Mouse (Mus musculus) intestine, embryonic 14.5 days (tissue): ENCODE measurements around the gene Slc39a11. TPM values are rescaled to one million over a fixed set of nuclear protein-coding genes. Genes with fewer than 3 reads are reported as not detected.

Experiments
- ATAC-seq: fragments of 200-750 bp; cut with Nextera tagmentation; replicated peaks from 2 replicates; pipeline ENCODE4 v1.8.0; 2017; ENCODE audit warnings: low read depth, moderate number of reproducible peaks, moderate TSS enrichment, moderate library complexity; ENCODE audit not compliant: low FRiP score, low TSS enrichment
- DNase-seq: peaks from one replicate; pipeline ENCODE4 v3.0.0-alpha.2; 2018; ENCODE audit warnings: low spot score
- H3K27ac ChIP-seq: fragments of 300-500 bp; sonication (generic); 2 replicates; pipeline ENCODE4 v1.5.1; 2014; ENCODE audit warnings: low read depth, mild to moderate bottlenecking, control low read depth
- H3K27me3 ChIP-seq: fragments of 300-500 bp; sonication (generic); replicated peaks from 2 replicates; pipeline ENCODE4 v1.6.1; 2014; ENCODE audit warnings: low read length, control low read depth; ENCODE audit not compliant: control insufficient read depth, insufficient read depth
- H3K36me3 ChIP-seq: fragments of 300-500 bp; sonication (generic); 2 replicates; pipeline ENCODE4 v1.6.1; 2014; ENCODE audit warnings: low read length, control low read depth; ENCODE audit not compliant: control insufficient read depth, insufficient read depth
- H3K4me1 ChIP-seq: fragments of 300-500 bp; sonication (generic); replicated peaks from 2 replicates; pipeline ENCODE4 v1.6.1; 2014; ENCODE audit warnings: low read length, control low read depth, mixed read lengths; ENCODE audit not compliant: control insufficient read depth, insufficient read depth
- H3K4me2 ChIP-seq: fragments of 300-500 bp; sonication (generic); 2 replicates; pipeline ENCODE4 v1.6.1; 2014; ENCODE audit warnings: low read length
- H3K4me3 ChIP-seq: fragments of 300-500 bp; sonication (generic); 2 replicates; pipeline ENCODE4 v1.5.1; 2014; ENCODE audit warnings: low read depth, low read length, control low read depth, mixed read lengths
- H3K9ac ChIP-seq: fragments of 300-500 bp; sonication (generic); 2 replicates; pipeline ENCODE4 v1.6.1; 2014; ENCODE audit warnings: mild to moderate bottlenecking, low read length
- H3K9me3 ChIP-seq: fragments of 300-500 bp; sonication (generic); 2 replicates; pipeline ENCODE4 v1.6.1; 2016; ENCODE audit warnings: low read length, control low read depth; ENCODE audit not compliant: control insufficient read depth
- WGBS: fragments of 180-500 bp; shearing (Covaris S2); extraction: QIAGEN DNeasy Blood & Tissue Kit; methylation state at CpG from one replicate; pipeline ENCODE4 v1.1.7; 2014; 5-methylcytosine and 5-hydroxymethylcytosine counted together
- polyA plus RNA-seq: library from polyadenylated mRNA; unstranded; fragments of >200 nt; fragmentation: Nextera tagmentation; extraction: Ambion mirVana; gene quantifications from 2 replicates; pipeline ENCODE4 v1.2.1, GENCODE M21; 2014

The Slc39a11 gene
- polyA plus RNA-seq, 1 experiment from 2014 or later = 24.0 TPM

DNA sequence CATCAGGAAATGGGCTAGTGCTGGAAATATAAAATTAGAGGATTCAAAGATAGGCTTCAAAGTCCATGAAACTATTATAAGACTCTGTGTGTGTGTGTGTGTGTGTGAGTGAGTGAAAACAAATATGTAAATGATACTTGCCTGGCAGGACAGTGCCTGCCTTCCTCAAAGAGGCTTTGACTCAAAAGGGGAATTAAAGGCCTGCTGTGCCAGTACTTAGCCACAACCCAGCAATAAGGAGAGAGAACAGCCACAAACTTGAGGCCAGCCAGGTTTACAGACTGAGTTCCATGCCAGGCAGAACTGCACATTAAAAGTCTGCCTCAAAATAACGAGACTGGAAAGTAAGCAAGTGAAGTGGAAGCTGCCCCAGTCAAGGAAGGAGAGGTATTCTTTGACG, 27.0 kb upstream of the Slc39a11 start:
- Histone ChIP-seq H3K9ac (no peak overlapping the region), H3K27me3 (no peaks in the 10 kb centered on the region), H3K4me3 (no peak overlapping the region), H3K36me3 (peaks cover 49% of the 10 kb centered on the region), H3K27ac (no peak overlapping the region), H3K4me2 (no peak overlapping the region), H3K4me1 (peaks cover 4% of the 10 kb centered on the region; the same call in 1 of the 2 replicates), H3K9me3 (no peaks in the 10 kb centered on the region)
- DNase-seq = no peak
- ATAC-seq = no peak
- WGBS = 94% methylated on average over 2 of the region's 2 CpGs

DNA sequence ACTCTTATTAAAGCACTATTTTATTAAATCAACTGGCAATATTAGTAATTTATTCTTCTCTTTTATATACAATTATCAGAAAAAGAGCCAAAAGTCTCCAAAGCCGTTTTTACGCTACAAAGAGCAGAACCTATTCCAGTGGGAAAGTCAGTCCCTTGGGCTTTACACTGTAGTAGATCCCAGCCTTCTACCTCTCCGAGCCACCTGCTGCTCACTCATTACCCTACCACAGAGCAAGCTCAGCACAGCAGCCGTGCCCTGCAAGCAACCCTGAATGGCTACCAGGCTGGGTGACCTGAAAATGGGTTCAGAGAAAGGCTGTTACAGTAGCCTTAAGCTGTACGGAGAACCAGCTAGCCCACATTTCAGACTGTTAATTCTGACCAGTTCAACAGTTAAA, 24.7 kb upstream of the Slc39a11 start:
- Histone ChIP-seq H3K36me3 (peaks cover 64% of the 10 kb centered on the region), H3K27ac (no peak overlapping the region), H3K9me3 (no peaks in the 10 kb centered on the region), H3K9ac (no peak overlapping the region), H3K27me3 (no peaks in the 10 kb centered on the region), H3K4me3 (no peak overlapping the region), H3K4me1 (no peaks in the 10 kb centered on the region), H3K4me2 (no peak overlapping the region)
- no peak for ATAC-seq
- WGBS = 90% methylated on average over 5 of the region's 5 CpGs
- no peak for DNase-seq

DNA sequence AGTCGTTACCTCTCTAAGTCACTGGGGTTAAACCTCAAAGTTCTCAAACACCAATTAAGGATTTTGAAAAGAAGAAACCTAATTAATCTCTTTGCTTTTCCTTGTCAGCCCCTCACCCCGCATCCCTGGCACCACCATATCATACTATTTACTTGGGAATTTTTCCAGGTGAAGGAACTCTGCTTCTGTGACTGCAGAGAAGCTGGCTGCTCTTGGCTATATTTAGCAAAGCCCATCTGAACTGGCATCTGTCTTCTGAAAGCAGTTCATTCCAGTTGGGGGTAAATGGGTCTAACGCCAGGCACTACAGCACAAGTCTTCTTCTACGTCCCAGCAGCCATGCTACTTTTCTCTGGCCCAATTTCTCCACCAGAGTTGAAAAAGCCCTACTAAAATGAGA, 23.7 kb upstream of the Slc39a11 start:
- H3K27ac ChIP-seq = no peak overlapping the region
- H3K4me2 ChIP-seq = no peak overlapping the region
- H3K4me1 ChIP-seq = no peaks in the 10 kb centered on the region
- H3K9me3 ChIP-seq = no peaks in the 10 kb centered on the region
- no peak for ATAC-seq
- 92% methylated on average over 4 of the region's 4 CpGs for WGBS
- no peak for DNase-seq
- no peak overlapping the region for H3K4me3 ChIP-seq
- no peaks in the 10 kb centered on the region for H3K27me3 ChIP-seq
- peaks cover 73% of the 10 kb centered on the region for H3K36me3 ChIP-seq
- no peak overlapping the region for H3K9ac ChIP-seq

DNA sequence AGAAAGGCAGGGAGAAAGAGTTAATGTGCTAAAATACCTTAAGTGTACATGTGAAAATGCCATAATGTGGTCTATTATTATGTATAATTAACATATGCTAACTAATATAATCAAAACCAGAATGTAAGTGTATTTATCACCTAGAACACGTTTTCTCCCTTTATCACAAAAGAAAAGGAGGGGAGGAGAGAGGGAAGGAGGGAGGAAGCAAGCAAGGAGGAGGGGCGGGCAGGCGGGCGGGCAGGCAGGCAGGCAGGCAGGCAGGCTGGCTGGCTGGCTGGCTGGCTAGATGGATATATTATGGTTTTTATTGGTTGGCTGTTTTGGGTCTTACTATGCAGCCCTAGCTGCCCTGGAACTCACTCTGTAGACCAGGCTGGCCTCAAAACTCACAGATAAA, 19.8 kb upstream of the Slc39a11 start:
- H3K9me3 ChIP-seq = no peaks in the 10 kb centered on the region
- DNase-seq = no peak
- no peaks in the 10 kb centered on the region for H3K27me3 ChIP-seq
- no peak overlapping the region for H3K27ac ChIP-seq
- no peak overlapping the region for H3K4me2 ChIP-seq
- no peak overlapping the region for H3K4me3 ChIP-seq
- no peak for ATAC-seq
- 77% methylated on average over 4 of the region's 4 CpGs for WGBS
- H3K36me3 ChIP-seq = peaks cover 52% of the 10 kb centered on the region
- H3K9ac ChIP-seq = no peak overlapping the region
- peaks cover 7% of the 10 kb centered on the region; the same call in 1 of the 2 replicates for H3K4me1 ChIP-seq

DNA sequence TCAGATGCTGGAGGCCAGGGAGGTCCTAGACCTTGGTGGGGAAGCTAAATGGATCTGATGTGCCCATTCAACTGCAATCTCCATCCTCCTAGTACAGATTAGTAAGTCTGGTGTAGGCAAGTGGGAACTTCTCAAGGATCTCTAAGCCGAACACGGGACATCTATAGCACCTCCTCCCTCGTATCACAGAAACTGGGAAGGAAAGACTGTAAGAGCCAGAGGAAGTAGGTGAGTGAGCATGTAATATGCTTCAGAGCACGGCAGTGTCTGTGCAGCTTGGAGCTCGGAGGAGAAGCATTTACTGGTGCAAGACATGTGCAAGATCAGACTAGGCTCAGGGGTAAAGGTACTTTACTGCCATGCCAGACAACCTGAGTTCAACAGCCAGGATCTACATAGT, 19.0 kb upstream of the Slc39a11 start:
- Histone ChIP-seq H3K4me2 (no peak overlapping the region), H3K9me3 (no peaks in the 10 kb centered on the region), H3K27me3 (no peaks in the 10 kb centered on the region), H3K36me3 (peaks cover 52% of the 10 kb centered on the region), H3K4me3 (no peak overlapping the region), H3K4me1 (peaks cover 7% of the 10 kb centered on the region; the same call in 1 of the 2 replicates), H3K9ac (no peak overlapping the region), H3K27ac (no peak overlapping the region)
- ATAC-seq (no peak), DNase-seq (no peak)
- 86% methylated on average over 5 of the region's 5 CpGs for WGBS

DNA sequence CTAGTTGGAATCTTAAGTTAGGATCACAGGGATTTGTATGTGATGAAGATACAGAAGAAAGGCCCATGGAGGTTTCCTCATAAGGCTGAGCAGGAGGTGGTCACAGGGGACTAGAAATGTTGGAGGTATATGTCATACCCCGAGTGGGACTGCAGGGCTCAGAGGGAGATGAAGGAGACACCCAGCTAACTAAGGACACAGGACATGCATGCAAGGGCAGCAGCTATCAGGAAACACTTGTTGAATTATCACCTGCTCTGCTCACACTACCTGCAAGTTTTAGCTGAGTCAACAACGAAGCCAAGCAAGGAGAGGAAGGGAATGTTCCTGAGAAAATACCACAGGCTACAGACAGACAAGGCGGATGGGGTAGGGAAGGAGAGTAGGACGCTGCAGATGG, 17.8 kb upstream of the Slc39a11 start:
- Histone ChIP-seq H3K9ac (no peak overlapping the region), H3K9me3 (no peaks in the 10 kb centered on the region), H3K27me3 (no peaks in the 10 kb centered on the region), H3K4me2 (no peak overlapping the region), H3K36me3 (peaks cover 54% of the 10 kb centered on the region), H3K4me3 (no peak overlapping the region), H3K27ac (peak overlapping the region; percentile 9; the same call in 1 of the 2 replicates), H3K4me1 (peaks cover 7% of the 10 kb centered on the region; the same call in 1 of the 2 replicates)
- no peak for DNase-seq
- 68% methylated on average over 4 of the region's 4 CpGs for WGBS
- no peak for ATAC-seq

DNA sequence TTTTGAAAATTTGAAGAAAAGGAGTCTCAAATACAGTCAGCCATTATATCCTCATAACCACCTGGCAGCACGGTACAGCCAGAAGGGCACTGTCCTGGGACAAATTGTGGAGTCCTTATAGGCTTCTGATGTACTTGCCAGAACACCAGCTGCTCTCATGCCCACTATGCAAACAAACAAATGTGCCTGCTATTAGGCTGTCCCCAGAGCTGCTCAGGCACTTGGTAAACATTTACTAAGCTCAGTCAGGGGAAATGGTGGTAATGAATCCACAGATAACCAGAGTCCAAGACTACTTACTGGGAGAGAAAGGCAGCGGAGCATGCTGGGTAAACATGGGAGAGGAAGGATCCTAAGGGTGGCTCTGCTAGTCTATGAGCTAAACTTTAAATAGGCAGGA, 17.2 kb upstream of the Slc39a11 start:
- Histone ChIP-seq H3K4me3 (no peak overlapping the region), H3K27ac (peak overlapping the region; percentile 9; the same call in 1 of the 2 replicates), H3K36me3 (peaks cover 56% of the 10 kb centered on the region), H3K9me3 (no peaks in the 10 kb centered on the region), H3K9ac (no peak overlapping the region), H3K27me3 (no peaks in the 10 kb centered on the region), H3K4me2 (no peak overlapping the region), H3K4me1 (peaks cover 7% of the 10 kb centered on the region; the same call in 1 of the 2 replicates)
- DNase-seq = no peak
- WGBS = 52% methylated on average over 2 of the region's 2 CpGs
- ATAC-seq = peak; percentile 40; the same call in 1 of the 2 replicates

DNA sequence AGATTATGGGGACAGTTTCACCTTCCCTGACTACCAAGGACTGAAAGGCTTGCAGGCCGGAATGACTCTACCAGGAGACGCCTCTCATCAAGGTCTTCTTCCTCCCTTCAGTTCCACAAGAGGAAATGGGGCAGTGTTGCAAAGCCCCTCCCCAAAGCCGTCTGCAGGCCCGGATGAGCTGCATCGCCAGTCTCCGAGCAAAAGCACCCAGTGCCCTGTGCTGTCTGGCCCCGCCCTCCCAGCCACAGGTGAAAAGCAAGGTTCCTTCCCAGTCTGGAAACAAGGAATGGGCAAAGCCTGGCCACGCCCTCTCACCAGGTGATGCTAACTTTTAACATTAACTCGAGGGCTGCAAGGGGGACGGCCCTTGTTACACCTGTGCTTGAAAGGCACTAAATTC, 16.8 kb upstream of the Slc39a11 start:
- no peaks in the 10 kb centered on the region for H3K9me3 ChIP-seq
- ATAC-seq (peak; percentile 42; the same call in 1 of the 2 replicates), DNase-seq (no peak)
- no peak overlapping the region for H3K4me3 ChIP-seq
- 38% methylated on average over 10 of the region's 10 CpGs for WGBS
- peaks cover 7% of the 10 kb centered on the region; the same call in 1 of the 2 replicates for H3K4me1 ChIP-seq
- H3K9ac ChIP-seq = no peak overlapping the region
- peaks cover 58% of the 10 kb centered on the region for H3K36me3 ChIP-seq
- no peaks in the 10 kb centered on the region for H3K27me3 ChIP-seq
- no peak overlapping the region for H3K4me2 ChIP-seq
- H3K27ac ChIP-seq = no peak overlapping the region

DNA sequence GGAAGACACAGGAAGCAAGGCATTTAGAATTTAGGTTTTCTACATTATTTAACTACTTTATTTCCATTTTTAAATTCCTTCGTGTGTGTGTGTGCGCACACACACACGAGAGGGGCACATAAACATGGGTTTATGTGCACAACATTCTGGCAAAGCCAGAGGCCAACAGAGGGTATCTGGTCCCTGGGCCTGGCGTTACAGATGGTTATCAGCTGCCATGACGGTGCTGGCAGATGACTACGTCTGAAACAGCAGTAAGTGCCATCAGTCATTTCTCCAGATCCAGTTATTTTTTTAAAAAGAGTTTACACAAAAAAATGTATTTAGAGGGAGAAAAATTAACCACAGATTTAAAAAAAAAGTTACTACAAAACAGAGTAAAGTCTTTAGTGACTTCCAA, 16.3 kb upstream of the Slc39a11 start:
- 64% methylated on average over 6 of the region's 6 CpGs for WGBS
- Histone ChIP-seq H3K4me3 (no peak overlapping the region), H3K27ac (no peak overlapping the region), H3K4me2 (no peak overlapping the region), H3K9me3 (no peaks in the 10 kb centered on the region), H3K9ac (no peak overlapping the region), H3K4me1 (peaks cover 7% of the 10 kb centered on the region; the same call in 1 of the 2 replicates), H3K27me3 (no peaks in the 10 kb centered on the region), H3K36me3 (peaks cover 58% of the 10 kb centered on the region)
- ATAC-seq (no peak), DNase-seq (no peak)
